Mouse (Mus musculus): ENCODE measurements around the gene Olfr1261.

The Olfr1261 gene

GRCm38 (mm10) chr2:89990921-89991320 is at the start of gene Olfr1261:
Olfr1261 (plus strand) TSS chr2:89991221.
- no peak for DNase-seq (ENCODE audit: low read depth, low spot score)

- DNase-seq (ENCODE audit: low read depth, low spot score): no peak
Measured at GRCm38 (mm10) chr2:89948564-89948963, 42.5 kb upstream of the Olfr1261 start, which contains the start of gene Olfr1259. Olfr1259 (minus strand) TSS chr2:89948664.

- DNase-seq (ENCODE audit: low read depth, low spot score): no peak
Measured at GRCm38 (mm10) chr2:89974184-89974583, 16.8 kb upstream of the Olfr1261 start, which contains the start of gene Olfr1260. Olfr1260 (plus strand) TSS chr2:89974340.

DNA sequence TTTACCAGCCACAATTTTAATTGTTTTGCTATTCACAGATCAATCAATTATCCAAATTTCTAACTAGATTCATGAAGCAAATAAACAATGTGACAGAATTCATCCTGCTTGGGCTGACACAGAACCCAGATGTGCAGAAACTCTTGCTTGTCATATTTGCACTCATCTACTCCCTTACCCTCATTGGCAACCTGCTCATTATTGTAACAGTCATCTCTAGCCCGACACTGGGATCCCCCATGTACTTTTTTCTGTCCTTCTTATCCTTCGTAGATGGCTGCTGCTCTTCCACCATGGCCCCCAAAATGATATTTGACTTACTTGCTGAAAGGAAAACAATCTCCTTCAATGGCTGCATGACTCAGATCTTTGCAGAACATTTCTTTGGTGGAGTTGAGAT is 13.3 kb upstream of the Olfr1261 start:
- no peak for DNase-seq (ENCODE audit: low read depth, low spot score)

GRCm38 (mm10) chr2:89999845-90000244 is 8.8 kb downstream of the Olfr1261 start, which contains the start of gene Olfr1262:
Olfr1262 (plus strand) TSS chr2:90000145.
- no peak for DNase-seq (ENCODE audit: low read depth, low spot score)

GRCm38 (mm10) chr2:90011831-90012230 is 20.8 kb downstream of the Olfr1261 start, which contains the start of gene Olfr1263:
Olfr1263 (plus strand) TSS chr2:90012131.
- no peak for DNase-seq (ENCODE audit: low read depth, low spot score)

DNA sequence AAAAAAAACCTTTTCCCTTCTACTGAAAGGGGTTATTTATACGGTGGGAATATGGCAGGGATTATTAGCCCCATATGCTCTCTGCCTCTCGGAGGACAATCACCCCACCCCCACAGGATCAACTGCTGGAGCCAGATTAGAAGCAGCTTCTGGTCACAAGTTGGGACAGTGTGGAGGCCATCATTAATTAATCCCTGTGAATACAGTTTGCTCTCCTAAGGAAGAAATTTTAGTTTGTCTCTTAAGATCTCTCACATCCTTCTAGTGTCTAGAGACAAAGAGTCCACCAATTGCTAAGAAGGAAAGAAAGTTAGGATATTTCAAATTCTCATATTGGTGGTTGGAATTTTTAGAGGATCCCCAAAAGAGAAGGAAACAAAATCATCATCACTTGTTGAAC is 34.5 kb downstream of the Olfr1261 start, which contains the start of gene Olfr1264:
Gene Olfr1264 (minus strand): TSS at position 101 of the 400 bp plus-strand sequence.
- DNase-seq (ENCODE audit: low read depth, low spot score): no peak

DNA sequence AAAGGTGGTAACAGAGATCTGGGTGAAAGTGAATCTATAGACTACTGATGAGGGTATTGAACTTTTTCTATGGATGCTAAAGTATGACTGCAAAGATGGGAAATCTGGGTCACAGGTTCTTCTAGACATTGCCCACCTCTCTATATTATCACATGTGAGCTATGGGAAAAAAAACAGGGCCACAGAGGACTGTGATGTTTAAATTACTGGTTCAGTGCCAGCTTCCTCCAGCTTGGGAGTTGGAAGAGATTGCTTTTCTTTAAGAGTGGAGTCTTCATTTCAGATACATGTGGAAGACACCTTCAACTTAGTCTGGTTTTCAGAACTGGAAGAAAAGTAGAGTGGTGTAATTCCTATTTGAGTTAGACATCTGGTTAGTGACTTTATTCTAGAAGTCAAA is 44.0 kb downstream of the Olfr1261 start, which contains the start of gene Olfr1265:
Gene Olfr1265 (plus strand): TSS at position 301 of the 400 bp plus-strand sequence.
- DNase-seq (ENCODE audit: low read depth, low spot score): no peak

Measured in brain, embryonic 18.5 days (tissue).